Mouse (Mus musculus) cerebellum, adult 2 months (tissue): ENCODE data around the gene Thra.

ENCODE experiments used
- CTCF ChIP-seq: fragments of 200-500 bp; IDR thresholded peaks from 2 replicates; pipeline ENCODE4 v1.5.1; 2011; ENCODE audit warnings: low read depth, mild to moderate bottlenecking, control low read depth, low read length, moderate library complexity, borderline replicate concordance; ENCODE audit not compliant: insufficient read depth
- POLR2A ChIP-seq: fragments of 200-500 bp; IDR thresholded peaks from 2 replicates; pipeline ENCODE4 v1.6.1; 2011; ENCODE audit warnings: low read length, control low read depth, borderline replicate concordance; ENCODE audit not compliant: insufficient read depth

- no peak for TF ChIP-seq CTCF
- TF ChIP-seq POLR2A, result no peak
Observed at GRCm38 (mm10) chr11:98707401-98708281, 32.8 kb upstream of the Thra start.
